Mouse (Mus musculus): ENCODE data around the gene Ldlrap1.
A peak's percentile ranks its signal among the peaks of the same experiment; 100 is the strongest.

Gene Ldlrap1

GRCm38 (mm10) chr4:134751682-134752380 lies 16.0 kb downstream of the Ldlrap1 start:
- DNase-seq (ENCODE audit: low spot score in 2 of 2): peak in 1 of 2 experiments; percentile 62

- DNase-seq (ENCODE audit: low spot score in 2 of 2): no peak
Measured at GRCm38 (mm10) chr4:134750825-134751224, 17.0 kb downstream of the Ldlrap1 start.

- DNase-seq (ENCODE audit: low spot score in 2 of 2): peak; percentile 74 to 83
Measured at GRCm38 (mm10) chr4:134750263-134750662, 17.6 kb downstream of the Ldlrap1 start.

- DNase-seq (ENCODE audit: low spot score in 2 of 2): no peak
Measured at GRCm38 (mm10) chr4:134749301-134750030, 18.4 kb downstream of the Ldlrap1 start.

- DNase-seq (ENCODE audit: low spot score in 2 of 2): no peak
Measured at GRCm38 (mm10) chr4:134745900-134746661, 21.7 kb downstream of the Ldlrap1 start.

GRCm38 (mm10) chr4:134743881-134744633 lies 23.8 kb downstream of the Ldlrap1 start:
- DNase-seq (ENCODE audit: low spot score in 2 of 2): no peak

GRCm38 (mm10) chr4:134741949-134742348 lies 25.9 kb downstream of the Ldlrap1 start:
- DNase-seq (ENCODE audit: low spot score in 2 of 2): no peak

GRCm38 (mm10) chr4:134740186-134740585 lies 27.6 kb downstream of the Ldlrap1 start:
- no peak for DNase-seq (ENCODE audit: low spot score in 2 of 2)

- DNase-seq (ENCODE audit: low spot score in 2 of 2): no peak
Measured at GRCm38 (mm10) chr4:134739530-134739929, 28.3 kb downstream of the Ldlrap1 start.

GRCm38 (mm10) chr4:134737365-134737910 lies 30.4 kb downstream of the Ldlrap1 start:
- DNase-seq (ENCODE audit: low spot score in 2 of 2): no peak

- no peak for DNase-seq (ENCODE audit: low spot score in 2 of 2)
Measured at GRCm38 (mm10) chr4:134736147-134736546, 31.7 kb downstream of the Ldlrap1 start.

- peak; percentile 48 to 62 for DNase-seq (ENCODE audit: low spot score in 2 of 2)
Measured at GRCm38 (mm10) chr4:134734629-134735081, 33.2 kb downstream of the Ldlrap1 start.

- DNase-seq (ENCODE audit: low spot score in 2 of 2): peak; percentile 82 to 90
Measured at GRCm38 (mm10) chr4:134734038-134734628, 33.7 kb downstream of the Ldlrap1 start.

- no peak for DNase-seq (ENCODE audit: low spot score in 2 of 2)
Measured at GRCm38 (mm10) chr4:134733371-134733770, 34.5 kb downstream of the Ldlrap1 start.

GRCm38 (mm10) chr4:134730106-134730505 lies 37.7 kb downstream of the Ldlrap1 start:
- no peak for DNase-seq (ENCODE audit: low spot score in 2 of 2)

GRCm38 (mm10) chr4:134725735-134726345 lies 42.0 kb downstream of the Ldlrap1 start:
- no peak for DNase-seq (ENCODE audit: low spot score in 2 of 2)

- DNase-seq (ENCODE audit: low spot score in 2 of 2): no peak
Measured at GRCm38 (mm10) chr4:134724974-134725373, 42.9 kb downstream of the Ldlrap1 start.

GRCm38 (mm10) chr4:134723251-134723650 lies 44.6 kb downstream of the Ldlrap1 start:
- no peak for DNase-seq (ENCODE audit: low spot score in 2 of 2)

GRCm38 (mm10) chr4:134721076-134721475 lies 46.7 kb downstream of the Ldlrap1 start:
- no peak for DNase-seq (ENCODE audit: low spot score in 2 of 2)

- no peak for DNase-seq (ENCODE audit: low spot score in 2 of 2)
Measured at GRCm38 (mm10) chr4:134720371-134720770, 47.5 kb downstream of the Ldlrap1 start.
